Mouse (Mus musculus) gastrocnemius, postnatal 25 days (tissue): ENCODE results near the gene Olfr1504. TPM values are rescaled to one million over a fixed set of nuclear protein-coding genes. Genes with fewer than 3 reads are reported as not detected.
"Not testable (repeated sequence)": the region's sequence is repeated elsewhere in the genome, so short reads cannot be mapped to it uniquely, and the experiment has no call there.

Experiments
- DNase-seq: peaks from one replicate; pipeline ENCODE4 v3.0.0; 2022
- long read RNA-seq, 2 experiments: library from polyadenylated mRNA; stranded (forward); transcript quantifications; one replicate each; pipeline ENCODE4 v2.0.0; 2021
- total RNA-seq, 2 experiments: library from RNA; stranded (reverse); gene quantifications; 1 replicate in 1 of 2; 2 replicates in 1 of 2; pipeline ENCODE4 v1.2.3; 2021

The Olfr1504 gene
- not detected for total RNA-seq
- long read RNA-seq, experiment 1 = 0 reads
- long read RNA-seq, experiment 2 = 0 reads

DNA sequence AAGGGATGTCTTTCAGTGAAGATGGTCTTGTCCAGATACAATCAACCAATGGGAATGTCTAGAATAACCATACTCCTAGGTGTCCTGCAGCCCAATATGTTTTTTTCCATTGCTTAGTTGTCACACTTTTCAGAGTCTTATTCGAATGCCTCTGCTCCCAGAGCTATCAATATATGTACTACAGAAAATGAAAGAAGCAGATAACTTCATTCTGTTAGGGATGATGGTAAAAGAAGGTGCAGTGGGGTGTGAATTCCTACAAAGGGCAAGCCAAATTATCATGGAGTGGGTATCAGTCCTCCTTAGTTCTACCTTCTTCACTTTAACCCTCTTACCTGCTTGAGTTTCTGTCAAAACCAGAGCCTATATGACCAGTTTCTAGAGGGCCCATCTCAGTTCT is at the start of gene Olfr1504:
TSS of gene Olfr1504 (minus strand) at position 101 of the 400 bp plus-strand sequence.
- DNase-seq = no peak

DNA sequence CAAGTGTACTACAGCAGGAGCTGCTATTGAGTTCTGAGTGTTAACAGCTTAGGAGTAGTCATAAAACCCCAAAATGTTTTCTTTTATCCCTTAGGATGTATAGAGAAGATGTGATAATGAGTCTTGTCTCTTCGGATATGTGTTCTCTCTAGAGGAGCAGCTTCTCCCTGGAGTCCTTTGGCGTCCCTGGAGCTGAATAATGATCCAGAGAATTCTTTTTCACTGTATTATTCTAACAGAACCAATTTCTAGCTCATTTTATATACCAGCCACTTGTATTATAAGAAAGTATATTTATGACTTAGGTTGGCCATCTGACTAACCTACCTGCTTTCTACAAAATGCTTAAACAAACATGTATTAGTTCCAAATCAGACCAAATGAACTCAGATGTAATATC is 15.5 kb upstream of the Olfr1504 start, which contains the start of gene Olfr1505:
TSS of gene Olfr1505 (plus strand) at position 301 of the 400 bp plus-strand sequence.
- no peak for DNase-seq

DNA sequence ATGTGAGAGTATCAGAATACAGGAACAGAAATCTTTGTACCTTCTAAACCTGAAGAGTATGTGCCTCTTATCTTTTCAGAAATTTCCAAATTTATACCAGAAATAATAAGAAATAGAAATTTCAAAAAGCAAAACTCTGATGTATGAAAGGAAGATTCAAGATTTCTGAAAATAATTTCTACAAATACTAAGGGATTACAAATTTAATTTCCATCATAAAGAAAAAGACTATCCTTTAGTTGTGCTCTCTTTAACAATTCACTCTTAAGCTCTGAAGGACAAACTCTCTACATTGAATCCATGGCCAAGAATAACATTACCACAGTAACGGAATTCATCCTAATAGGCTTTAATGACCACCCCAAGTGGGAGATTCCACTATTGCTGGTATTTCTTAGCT is 36.2 kb downstream of the Olfr1504 start, which contains the start of gene Olfr1502:
TSS of gene Olfr1502 (plus strand) at position 301 of the 400 bp plus-strand sequence.
- DNase-seq = no peak

- not testable (repeated sequence) for DNase-seq
These were observed 47.1 kb downstream of the Olfr1504 start, which contains the start of gene Olfr1501 for GRCm38 (mm10) chr19:13850592-13850991. Gene Olfr1501 (minus strand): TSS chr19:13850692.

Other genes with a start within 250 kb of the Olfr1504 start
- not detected for gene Olfr1490, start 246.8 kb downstream of the Olfr1504 start, total RNA-seq
- gene Olfr1491, start 200.7 kb downstream of the Olfr1504 start, total RNA-seq = not detected
- not detected for gene Olfr1493-ps1, start 174.7 kb downstream of the Olfr1504 start, total RNA-seq
- gene Olfr1494, start 158.2 kb downstream of the Olfr1504 start, total RNA-seq = not detected
- gene Olfr1495, start 133.3 kb downstream of the Olfr1504 start, total RNA-seq = not detected
- gene Olfr1496, start 120.0 kb downstream of the Olfr1504 start, total RNA-seq = not detected
- gene Olfr1497, start 99.7 kb downstream of the Olfr1504 start, total RNA-seq = not detected
- not detected for gene Olfr1499, start 78.5 kb downstream of the Olfr1504 start, total RNA-seq
- gene Olfr1500, start 67.4 kb downstream of the Olfr1504 start, total RNA-seq = not detected
- not detected for gene Olfr1501, start 47.2 kb downstream of the Olfr1504 start, total RNA-seq
- gene Olfr1502, start 36.1 kb downstream of the Olfr1504 start, total RNA-seq = not detected
- not detected for gene Olfr1505, start 15.6 kb upstream of the Olfr1504 start, total RNA-seq